Mouse (Mus musculus): Measurements from ENCODE around the gene Gm13285. TPM values are rescaled to one million over a fixed set of nuclear protein-coding genes. Genes with fewer than 3 reads are reported as not detected.

Gm13285 gene
- polyA plus RNA-seq (2014; fragmentation: Illumina TruSeq; extraction: RNeasy Lipid Tissue Mini Kit (QIAGEN cat#74804); ENCODE audit: low read depth, low replicate concordance): not detected

GRCm38 (mm10) chr4:88799365-88799764 lies at the start of gene Gm13285:
Gm13285 (plus strand) TSS chr4:88799665.

DNA sequence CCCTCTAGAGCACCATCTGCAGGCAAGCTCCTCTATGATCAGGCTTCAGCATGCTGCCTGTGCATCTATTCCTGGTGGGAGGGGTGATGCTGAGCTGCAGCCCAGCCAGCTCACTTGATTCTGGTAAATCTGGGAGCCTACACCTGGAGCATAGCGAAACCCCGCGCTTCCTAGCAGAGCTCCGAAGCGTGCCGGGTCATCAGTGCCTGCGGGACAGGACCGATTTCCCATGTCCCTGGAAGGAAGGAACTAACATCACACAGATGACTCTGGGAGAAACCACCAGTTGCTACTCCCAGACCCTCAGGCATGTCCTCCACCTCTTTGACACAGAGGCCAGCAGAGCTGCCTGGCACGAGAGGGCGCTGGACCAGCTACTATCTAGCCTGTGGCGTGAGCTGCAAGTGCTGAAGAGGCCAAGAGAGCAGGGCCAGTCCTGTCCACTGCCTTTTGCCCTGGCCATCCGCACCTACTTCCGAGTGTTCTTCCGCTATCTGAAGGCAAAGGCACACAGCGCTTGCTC lies 44.6 kb upstream of the Gm13285 start, which contains the start of gene Gm13271:
Gene Gm13271, plus strand, starts transcription at position 51 of the 523 bp plus-strand sequence.

DNA sequence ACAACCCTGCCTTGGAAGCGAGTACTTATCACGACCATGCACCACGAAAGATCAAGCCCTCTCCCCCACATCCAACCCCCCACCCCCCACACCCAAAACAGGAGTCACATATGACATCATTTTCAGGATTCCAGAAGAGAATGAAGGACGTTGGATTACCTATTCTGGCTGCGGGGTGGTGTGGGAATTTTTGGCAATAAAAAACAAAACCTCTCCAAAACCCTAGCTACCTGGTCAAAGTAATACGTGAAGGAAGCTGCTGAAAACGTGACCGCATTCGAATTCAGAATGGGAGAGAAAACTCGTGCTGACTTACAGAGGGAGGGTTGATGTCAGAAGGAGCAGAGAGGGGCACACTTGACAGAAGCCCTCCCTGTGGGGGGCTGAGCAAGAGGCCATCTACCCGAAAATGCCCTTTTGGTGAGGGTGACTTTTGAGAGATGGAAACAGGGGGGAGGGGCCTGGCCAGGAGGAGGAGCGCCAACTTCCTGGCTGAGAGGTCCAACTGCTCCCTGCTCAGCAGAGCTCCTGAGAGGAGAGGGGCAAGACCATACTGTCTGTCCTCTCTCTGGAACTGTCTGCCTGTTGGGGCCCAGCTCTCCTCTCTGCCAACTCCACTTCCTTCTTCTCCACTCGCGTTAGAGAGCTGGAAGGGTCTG lies 39.7 kb upstream of the Gm13285 start, which contains the start of gene Gm13283:
Gene Gm13283, plus strand, starts transcription at position 510 of the 659 bp plus-strand sequence.

DNA sequence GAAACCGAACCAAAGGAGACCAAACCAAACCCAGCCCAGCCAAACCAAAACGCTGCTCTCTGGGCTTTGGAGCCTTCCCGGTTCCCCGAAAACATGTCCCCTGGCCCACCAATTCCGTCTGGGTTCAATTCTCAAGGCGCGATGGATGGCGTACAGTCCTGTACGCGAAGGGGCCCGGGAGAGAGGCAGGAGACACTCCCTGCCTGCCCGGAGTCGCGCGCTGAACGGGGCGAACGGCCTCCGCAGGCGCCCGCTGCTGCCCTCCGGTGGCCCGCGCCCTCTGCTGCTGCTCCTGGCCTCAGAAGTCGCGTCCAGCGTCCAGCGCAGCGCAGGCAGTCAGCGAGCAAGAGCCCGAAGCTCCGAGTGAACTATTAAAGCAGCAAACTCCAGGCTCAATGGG lies 25.9 kb upstream of the Gm13285 start, which contains the start of gene Gm13290:
Gene Gm13290, plus strand, starts transcription at position 301 of the 400 bp plus-strand sequence.

GRCm38 (mm10) chr4:88776622-88777021 lies 22.8 kb upstream of the Gm13285 start, which contains the start of gene Gm13289:
Gm13289 (plus strand) TSS chr4:88776922.

GRCm38 (mm10) chr4:88779550-88779949 lies 19.9 kb upstream of the Gm13285 start, which contains the start of gene Gm13272:
Gm13272 (plus strand) TSS chr4:88779850.

GRCm38 (mm10) chr4:88781831-88782230 lies 17.6 kb upstream of the Gm13285 start, which contains the start of gene Ifnz:
Ifnz (plus strand) TSS chr4:88782131.

DNA sequence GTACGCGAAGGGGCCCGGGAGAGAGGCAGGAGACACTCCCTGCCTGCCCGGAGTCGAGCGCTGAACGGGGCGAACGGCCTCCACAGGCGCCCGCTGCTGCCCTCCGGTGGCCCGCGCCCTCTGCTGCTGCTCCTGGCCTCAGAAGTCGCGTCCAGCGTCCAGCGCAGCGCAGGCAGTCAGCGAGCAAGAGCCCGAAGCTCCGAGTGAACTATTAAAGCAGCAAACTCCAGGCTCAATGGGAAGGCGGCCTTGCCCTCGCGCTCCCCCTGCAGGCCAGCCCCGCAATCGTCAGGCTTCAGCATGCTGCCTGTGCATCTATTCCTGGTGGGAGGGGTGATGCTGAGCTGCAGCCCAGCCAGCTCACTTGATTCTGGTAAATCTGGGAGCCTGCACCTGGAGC lies 14.1 kb upstream of the Gm13285 start, which contains the start of gene Gm13276:
Gene Gm13276, plus strand, starts transcription at position 301 of the 400 bp plus-strand sequence.

DNA sequence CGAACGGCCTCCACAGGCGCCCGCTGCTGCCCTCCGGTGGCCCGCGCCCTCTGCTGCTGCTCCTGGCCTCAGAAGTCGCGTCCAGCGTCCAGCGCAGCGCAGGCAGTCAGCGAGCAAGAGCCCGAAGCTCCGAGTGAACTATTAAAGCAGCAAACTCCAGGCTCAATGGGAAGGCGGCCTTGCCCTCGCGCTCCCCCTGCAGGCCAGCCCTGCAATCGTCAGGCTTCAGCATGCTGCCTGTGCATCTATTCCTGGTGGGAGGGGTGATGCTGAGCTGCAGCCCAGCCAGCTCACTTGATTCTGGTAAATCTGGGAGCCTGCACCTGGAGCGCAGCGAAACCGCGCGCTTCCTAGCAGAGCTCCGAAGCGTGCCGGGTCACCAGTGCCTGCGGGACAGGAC lies 11.1 kb upstream of the Gm13285 start, which contains the start of gene Gm13277:
Gene Gm13277, plus strand, starts transcription at position 231 of the 400 bp plus-strand sequence.

GRCm38 (mm10) chr4:88791250-88791649 lies 8.2 kb upstream of the Gm13285 start, which contains the start of gene Gm13278:
Gm13278 (plus strand) TSS chr4:88791550.

DNA sequence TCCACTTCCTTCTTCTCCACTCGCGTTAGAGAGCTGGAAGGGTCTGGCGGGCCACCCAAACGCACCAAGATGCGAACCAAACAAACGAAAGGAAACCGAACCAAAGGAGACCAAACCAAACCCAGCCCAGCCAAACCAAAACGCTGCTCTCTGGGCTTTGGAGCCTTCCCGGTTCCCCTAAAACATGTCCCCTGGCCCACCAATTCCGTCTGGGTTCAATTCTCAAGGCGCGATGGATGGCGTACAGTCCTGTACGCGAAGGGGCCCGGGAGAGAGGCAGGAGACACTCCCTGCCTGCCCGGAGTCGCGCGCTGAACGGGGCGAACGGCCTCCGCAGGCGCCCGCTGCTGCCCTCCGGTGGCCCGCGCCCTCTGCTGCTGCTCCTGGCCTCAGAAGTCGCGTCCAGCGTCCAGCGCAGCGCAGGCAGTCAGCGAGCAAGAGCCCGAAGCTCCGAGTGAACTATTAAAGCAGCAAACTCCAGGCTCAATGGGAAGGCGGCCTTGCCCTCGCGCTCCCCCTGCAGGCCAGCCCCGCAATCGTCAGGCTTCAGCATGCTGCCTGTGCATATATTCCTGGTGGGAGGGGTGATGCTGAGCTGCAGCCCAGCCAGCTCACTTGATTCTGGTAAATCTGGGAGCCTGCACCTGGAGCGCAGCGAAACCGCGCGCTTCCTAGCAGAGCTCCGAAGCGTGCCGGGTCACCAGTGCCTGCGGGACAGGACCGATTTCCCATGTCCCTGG lies 5.4 kb upstream of the Gm13285 start, which contains the start of gene Gm13275:
Gene Gm13275, plus strand, starts transcription at position 552 of the 740 bp plus-strand sequence.

DNA sequence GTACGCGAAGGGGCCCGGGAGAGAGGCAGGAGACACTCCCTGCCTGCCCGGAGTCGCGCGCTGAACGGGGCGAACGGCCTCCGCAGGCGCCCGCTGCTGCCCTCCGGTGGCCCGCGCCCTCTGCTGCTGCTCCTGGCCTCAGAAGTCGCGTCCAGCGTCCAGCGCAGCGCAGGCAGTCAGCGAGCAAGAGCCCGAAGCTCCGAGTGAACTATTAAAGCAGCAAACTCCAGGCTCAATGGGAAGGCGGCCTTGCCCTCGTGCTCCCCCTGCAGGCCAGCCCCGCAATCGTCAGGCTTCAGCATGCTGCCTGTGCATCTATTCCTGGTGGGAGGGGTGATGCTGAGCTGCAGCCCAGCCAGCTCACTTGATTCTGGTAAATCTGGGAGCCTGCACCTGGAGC lies 2.4 kb upstream of the Gm13285 start, which contains the start of gene Gm13279:
Gene Gm13279, plus strand, starts transcription at position 301 of the 400 bp plus-strand sequence.

DNA sequence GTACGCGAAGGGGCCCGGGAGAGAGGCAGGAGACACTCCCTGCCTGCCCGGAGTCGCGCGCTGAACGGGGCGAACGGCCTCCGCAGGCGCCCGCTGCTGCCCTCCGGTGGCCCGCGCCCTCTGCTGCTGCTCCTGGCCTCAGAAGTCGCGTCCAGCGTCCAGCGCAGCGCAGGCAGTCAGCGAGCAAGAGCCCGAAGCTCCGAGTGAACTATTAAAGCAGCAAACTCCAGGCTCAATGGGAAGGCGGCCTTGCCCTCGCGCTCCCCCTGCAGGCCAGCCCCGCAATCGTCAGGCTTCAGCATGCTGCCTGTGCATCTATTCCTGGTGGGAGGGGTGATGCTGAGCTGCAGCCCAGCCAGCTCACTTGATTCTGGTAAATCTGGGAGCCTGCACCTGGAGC lies 3.5 kb downstream of the Gm13285 start, which contains the start of gene Gm13287:
Gene Gm13287, plus strand, starts transcription at position 301 of the 400 bp plus-strand sequence.

DNA sequence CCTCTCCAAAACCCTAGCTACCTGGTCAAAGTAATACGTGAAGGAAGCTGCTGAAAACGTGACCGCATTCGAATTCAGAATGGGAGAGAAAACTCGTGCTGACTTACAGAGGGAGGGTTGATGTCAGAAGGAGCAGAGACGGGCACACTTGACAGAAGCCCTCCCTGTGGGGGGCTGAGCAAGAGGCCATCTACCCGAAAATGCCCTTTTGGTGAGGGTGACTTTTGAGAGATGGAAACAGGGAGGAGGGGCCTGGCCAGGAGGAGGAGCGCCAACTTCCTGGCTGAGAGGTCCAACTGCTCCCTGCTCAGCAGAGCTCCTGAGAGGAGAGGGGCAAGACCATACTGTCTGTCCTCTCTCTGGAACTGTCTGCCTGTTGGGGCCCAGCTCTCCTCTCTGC lies 5.8 kb downstream of the Gm13285 start, which contains the start of gene Gm13288:
Gene Gm13288, plus strand, starts transcription at position 301 of the 400 bp plus-strand sequence.

DNA sequence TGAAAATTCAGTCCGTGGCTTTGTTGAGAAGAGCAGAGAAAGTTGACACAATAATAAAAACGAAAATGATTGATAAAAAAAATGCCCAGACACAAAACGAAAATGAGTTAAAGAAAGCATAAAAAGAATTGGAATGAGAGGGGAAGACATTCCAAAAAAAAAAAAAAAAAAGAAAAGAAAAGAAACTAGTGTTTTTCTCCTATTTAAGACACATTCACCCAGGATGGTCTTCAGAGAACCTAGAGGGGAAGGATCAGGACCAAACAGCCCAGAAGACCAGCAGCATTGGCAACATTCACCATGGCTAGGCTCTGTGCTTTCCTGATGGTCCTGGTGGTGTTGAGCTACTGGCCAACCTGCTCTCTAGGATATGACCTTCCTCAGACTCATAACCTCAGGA lies 16.5 kb downstream of the Gm13285 start, which contains the start of gene Ifna7:
Gene Ifna7, plus strand, starts transcription at position 301 of the 400 bp plus-strand sequence.

DNA sequence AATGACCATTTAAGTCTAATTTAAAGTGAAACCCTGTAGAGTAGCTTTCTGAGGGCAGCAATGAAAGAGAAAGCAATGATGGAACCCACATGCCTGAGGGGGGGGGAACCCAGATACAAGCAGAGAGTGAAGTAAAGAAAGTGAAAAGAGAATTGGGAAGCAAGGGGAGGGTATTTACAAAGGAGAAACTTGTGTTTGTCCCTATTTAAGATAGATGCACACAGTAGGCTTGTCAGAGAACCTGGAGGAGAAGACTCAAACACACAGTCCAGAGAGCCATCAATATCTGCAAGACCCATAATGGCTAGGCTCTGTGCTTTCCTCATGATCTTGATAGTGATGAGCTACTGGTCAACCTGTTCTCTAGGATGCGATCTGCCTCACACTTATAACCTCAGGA lies 20.2 kb downstream of the Gm13285 start, which contains the start of gene Ifna11:
Gene Ifna11, plus strand, starts transcription at position 301 of the 400 bp plus-strand sequence.

GRCm38 (mm10) chr4:88827116-88827515 lies 27.7 kb downstream of the Gm13285 start, which contains the start of gene Ifna6:
Ifna6 (plus strand) TSS chr4:88827416.

DNA sequence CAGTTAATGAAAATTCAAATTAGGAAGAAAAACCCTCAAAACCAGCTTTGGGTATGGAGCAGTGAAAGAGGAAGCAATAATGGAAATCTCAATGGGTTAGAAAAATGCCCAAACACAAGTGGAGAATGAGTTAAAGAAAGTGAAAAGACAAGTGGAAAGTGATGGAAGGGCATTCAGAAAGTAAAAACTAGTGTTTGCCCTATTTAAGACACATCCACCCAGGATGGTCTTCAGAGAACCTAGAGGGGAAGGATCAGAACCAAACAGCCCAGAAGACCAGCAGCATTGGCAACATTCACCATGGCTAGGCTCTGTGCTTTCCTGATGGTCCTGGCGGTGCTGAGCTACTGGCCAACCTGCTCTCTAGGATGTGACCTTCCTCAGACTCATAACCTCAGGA lies 35.8 kb downstream of the Gm13285 start, which contains the start of gene Ifna5:
Gene Ifna5, plus strand, starts transcription at position 301 of the 400 bp plus-strand sequence.

DNA sequence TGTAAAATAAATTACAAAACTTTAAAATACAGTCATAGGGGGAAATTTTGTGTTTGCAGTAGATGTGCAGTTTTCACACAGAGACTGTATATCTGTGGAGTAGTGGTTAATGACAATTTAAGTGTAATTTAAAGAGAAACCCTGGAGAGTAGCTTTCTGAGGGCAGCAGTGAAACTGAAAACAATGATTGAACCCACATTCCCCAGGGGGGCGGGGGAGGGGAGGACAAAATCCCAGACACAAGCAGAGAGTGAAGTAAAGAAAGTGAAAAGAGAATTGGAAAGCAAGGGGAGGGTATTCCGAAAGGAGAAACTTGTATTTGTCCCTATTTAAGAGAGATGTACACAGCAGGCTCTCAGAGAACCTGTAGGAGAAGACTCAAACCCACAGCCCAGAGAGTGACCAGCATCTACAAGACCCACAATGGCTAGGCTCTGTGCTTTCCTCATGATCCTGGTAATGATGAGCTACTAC lies 42.0 kb downstream of the Gm13285 start, which contains the start of gene Ifna4:
Gene Ifna4, plus strand, starts transcription at position 424 of the 474 bp plus-strand sequence.

GRCm38 (mm10) chr4:88849698-88850097 lies 50.2 kb downstream of the Gm13285 start, which contains the start of gene Ifna1:
Ifna1 (plus strand) TSS chr4:88850087.

